Mouse (Mus musculus): ENCODE measurements at regions not wholly inside any gene's neighbourhood (a gene's known extent, or its start where the extent isn't known, plus 50 kb on each side); places are given as distances from the start of the nearest gene placed in this dataset.
"Not testable (repeated sequence)": the region's sequence is repeated elsewhere in the genome, so short reads cannot be mapped to it uniquely, and the experiment has no call there.

DNA sequence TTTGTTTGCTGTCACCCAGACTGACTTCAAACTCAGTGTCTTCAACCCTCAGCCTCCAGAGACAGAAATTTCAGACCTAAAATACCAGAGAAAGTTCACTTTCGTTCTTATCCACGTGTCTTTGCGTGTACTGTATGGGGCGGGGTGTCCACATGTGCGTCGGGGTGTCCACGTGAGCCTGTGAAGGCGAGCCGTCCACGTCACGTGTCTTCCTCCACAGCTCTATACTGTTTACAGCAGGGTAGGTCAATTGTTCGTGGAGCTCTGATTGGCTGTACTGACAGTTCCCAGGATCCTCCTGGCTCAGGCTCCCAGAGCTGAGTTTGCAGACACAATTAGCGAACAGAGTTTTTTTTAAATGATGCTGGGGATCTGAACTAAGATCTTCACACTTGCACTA lies 481.1 kb upstream of the Slc35b3 start:
- 93% methylated on average over 13 of the region's 13 CpGs for WGBS
- no peak overlapping the region for H3K4me2 ChIP-seq (ENCODE audit: low read length)

DNA sequence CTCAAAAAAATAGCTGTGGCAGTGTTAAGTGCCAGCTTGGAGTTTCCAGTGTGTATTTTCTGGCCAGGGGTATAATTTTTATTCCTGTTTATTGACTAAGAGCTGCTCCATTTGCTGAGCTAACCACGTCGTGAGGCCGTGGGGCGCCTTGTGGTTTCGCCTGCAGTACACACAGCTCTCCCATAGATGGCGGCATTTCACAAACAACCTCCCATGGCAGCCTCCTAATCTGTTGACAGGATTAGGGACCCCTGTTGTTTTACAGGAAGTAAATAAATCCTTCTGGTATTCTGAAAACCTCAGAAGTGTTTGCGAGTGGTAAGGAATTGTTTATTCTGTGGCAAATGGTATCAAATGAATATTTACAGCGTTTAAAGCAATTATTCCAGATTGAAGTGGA lies 480.2 kb upstream of the Slc35b3 start:
- Histone ChIP-seq H3K9me3 (replicated peaks; ENCODE audit: control insufficient read depth, low read length, poor library complexity, severe bottlenecking) (no peaks in the 10 kb centered on the region), H3K27ac (ENCODE audit: low read length) (no peak overlapping the region), H3K36me3 (ENCODE audit: control insufficient read depth, insufficient read depth, low read length) (no peaks in the 10 kb centered on the region), H3K9ac (ENCODE audit: low read depth, low read length) (no peak overlapping the region), H3K27me3 (ENCODE audit: control insufficient read depth, insufficient read depth, low read depth, low read length) (no peaks in the 10 kb centered on the region; the same call in 1 of the 2 replicates), H3K4me3 (ENCODE audit: low read depth, low read length) (no peak overlapping the region), H3K4me1 (ENCODE audit: control insufficient read depth, insufficient read depth, low read length) (no peaks in the 10 kb centered on the region), H3K4me2 (ENCODE audit: low read length) (no peak overlapping the region)
- peak; percentile 70; the same call in 1 of the 2 replicates for ATAC-seq
- 21% methylated on average over 8 of the region's 8 CpGs for WGBS

More for the DNA sequence above, 481.1 kb upstream of the Slc35b3 start:
- no peaks in the 10 kb centered on the region for H3K9me3 ChIP-seq (replicated peaks; ENCODE audit: control insufficient read depth, low read length, poor library complexity, severe bottlenecking)
- no peak overlapping the region for H3K27ac ChIP-seq (ENCODE audit: low read length)
- no peak overlapping the region for H3K9ac ChIP-seq (ENCODE audit: low read depth, low read length)
- H3K27me3 ChIP-seq (ENCODE audit: control insufficient read depth, insufficient read depth, low read depth, low read length): no peaks in the 10 kb centered on the region; the same call in 1 of the 2 replicates
- no peak for ATAC-seq
- no peak overlapping the region for H3K4me3 ChIP-seq (ENCODE audit: low read depth, low read length)
- H3K36me3 ChIP-seq (ENCODE audit: control insufficient read depth, insufficient read depth, low read length): no peaks in the 10 kb centered on the region
- H3K4me1 ChIP-seq (ENCODE audit: control insufficient read depth, insufficient read depth, low read length): no peaks in the 10 kb centered on the region

DNA sequence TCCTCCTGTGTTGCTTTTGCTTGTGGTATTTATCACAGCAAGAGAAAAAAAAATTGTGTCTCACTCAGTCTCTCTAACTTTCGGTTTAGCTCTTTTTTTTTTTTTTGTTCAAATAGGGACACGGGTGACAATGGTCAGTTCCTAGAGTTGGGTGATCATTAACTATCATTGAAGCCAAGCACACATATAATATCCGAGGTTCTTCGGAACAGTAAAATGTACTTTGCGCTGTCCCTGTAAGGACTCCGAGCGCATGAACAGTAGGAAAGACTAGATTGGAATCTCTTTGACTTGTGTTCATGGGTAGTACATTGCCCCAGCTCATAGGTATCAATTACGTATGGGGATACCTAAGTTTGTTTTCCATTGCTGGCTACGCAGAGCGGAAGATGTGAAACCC lies 479.7 kb upstream of the Slc35b3 start:
- ATAC-seq: no peak
- Histone ChIP-seq H3K9me3 (replicated peaks; ENCODE audit: control insufficient read depth, low read length, poor library complexity, severe bottlenecking) (no peaks in the 10 kb centered on the region), H3K4me2 (ENCODE audit: low read length) (no peak overlapping the region), H3K4me1 (ENCODE audit: control insufficient read depth, insufficient read depth, low read length) (no peaks in the 10 kb centered on the region), H3K4me3 (ENCODE audit: low read depth, low read length) (no peak overlapping the region), H3K27ac (ENCODE audit: low read length) (no peak overlapping the region), H3K9ac (ENCODE audit: low read depth, low read length) (no peak overlapping the region), H3K27me3 (ENCODE audit: control insufficient read depth, insufficient read depth, low read depth, low read length) (no peaks in the 10 kb centered on the region; the same call in 1 of the 2 replicates), H3K36me3 (ENCODE audit: control insufficient read depth, insufficient read depth, low read length) (no peaks in the 10 kb centered on the region)
- 93% methylated on average over 10 of the region's 10 CpGs for WGBS

DNA sequence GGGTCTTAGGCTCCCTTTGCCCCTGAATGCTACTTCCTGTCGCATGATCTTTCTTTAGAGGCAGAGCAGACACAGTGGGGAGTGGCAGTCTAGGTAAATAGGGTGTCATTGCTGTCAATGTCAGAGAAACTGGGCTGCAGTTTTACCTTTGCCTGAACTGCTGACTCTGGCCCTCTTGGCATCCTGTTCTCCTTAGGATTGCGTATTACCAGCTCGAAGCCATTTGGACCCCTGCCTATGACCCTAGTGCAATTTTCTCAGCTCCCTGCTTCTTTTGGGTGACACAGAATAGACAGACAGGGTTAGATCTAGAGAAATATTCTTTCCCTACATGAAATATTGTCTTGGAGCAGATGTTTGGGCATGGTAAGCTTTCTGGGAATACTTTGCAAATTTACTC lies 467.3 kb upstream of the Slc35b3 start:
- Histone ChIP-seq H3K4me3 (ENCODE audit: low read depth, low read length) (no peak overlapping the region), H3K36me3 (ENCODE audit: control insufficient read depth, insufficient read depth, low read length) (no peaks in the 10 kb centered on the region), H3K9ac (ENCODE audit: low read depth, low read length) (no peak overlapping the region), H3K27me3 (ENCODE audit: control insufficient read depth, insufficient read depth, low read depth, low read length) (no peaks in the 10 kb centered on the region), H3K27ac (ENCODE audit: low read length) (no peak overlapping the region), H3K4me2 (ENCODE audit: low read length) (no peak overlapping the region), H3K4me1 (ENCODE audit: control insufficient read depth, insufficient read depth, low read length) (no peaks in the 10 kb centered on the region), H3K9me3 (replicated peaks; ENCODE audit: control insufficient read depth, low read length, poor library complexity, severe bottlenecking) (no peaks in the 10 kb centered on the region)
- WGBS: 89% methylated on average over 3 of the region's 3 CpGs
- ATAC-seq: no peak

GRCm38 (mm10) chr13:39425944-39426343 lies 465.3 kb upstream of the Slc35b3 start:
- WGBS: 64% methylated on average over 6 of the region's 6 CpGs
- Histone ChIP-seq H3K9ac (ENCODE audit: low read depth, low read length) (no peak overlapping the region), H3K27ac (ENCODE audit: low read length) (no peak overlapping the region)

GRCm38 (mm10) chr13:39418127-39418526 lies 457.5 kb upstream of the Slc35b3 start:
- no peak for ATAC-seq
- no peak overlapping the region for H3K9ac ChIP-seq (ENCODE audit: low read depth, low read length)

More at GRCm38 (mm10) chr13:39425944-39426343, 465.3 kb upstream of the Slc35b3 start:
- no peaks in the 10 kb centered on the region for H3K36me3 ChIP-seq (ENCODE audit: control insufficient read depth, insufficient read depth, low read length)
- H3K9me3 ChIP-seq (replicated peaks; ENCODE audit: control insufficient read depth, low read length, poor library complexity, severe bottlenecking): no peaks in the 10 kb centered on the region
- no peak overlapping the region for H3K4me2 ChIP-seq (ENCODE audit: low read length)
- no peaks in the 10 kb centered on the region for H3K4me1 ChIP-seq (ENCODE audit: control insufficient read depth, insufficient read depth, low read length)
- H3K27me3 ChIP-seq (ENCODE audit: control insufficient read depth, insufficient read depth, low read depth, low read length): no peaks in the 10 kb centered on the region
- H3K4me3 ChIP-seq (ENCODE audit: low read depth, low read length): no peak overlapping the region
- ATAC-seq: no peak

GRCm38 (mm10) chr13:39411471-39412251 lies 451.0 kb upstream of the Slc35b3 start:
- Histone ChIP-seq H3K36me3 (ENCODE audit: control insufficient read depth, insufficient read depth, low read length) (no peaks in the 10 kb centered on the region), H3K9ac (ENCODE audit: low read depth, low read length) (no peak overlapping the region), H3K4me2 (ENCODE audit: low read length) (no peak overlapping the region), H3K9me3 (replicated peaks; ENCODE audit: control insufficient read depth, low read length, poor library complexity, severe bottlenecking) (no peaks in the 10 kb centered on the region), H3K4me1 (ENCODE audit: control insufficient read depth, insufficient read depth, low read length) (no peaks in the 10 kb centered on the region), H3K27ac (ENCODE audit: low read length) (no peak overlapping the region), H3K4me3 (ENCODE audit: low read depth, low read length) (no peak overlapping the region), H3K27me3 (ENCODE audit: control insufficient read depth, insufficient read depth, low read depth, low read length) (no peaks in the 10 kb centered on the region)
- WGBS: 65% methylated on average over 14 of the region's 14 CpGs
- no peak for ATAC-seq

More at GRCm38 (mm10) chr13:39418127-39418526, 457.5 kb upstream of the Slc35b3 start:
- no peaks in the 10 kb centered on the region for H3K4me1 ChIP-seq (ENCODE audit: control insufficient read depth, insufficient read depth, low read length)
- H3K9me3 ChIP-seq (replicated peaks; ENCODE audit: control insufficient read depth, low read length, poor library complexity, severe bottlenecking): no peaks in the 10 kb centered on the region
- no peak overlapping the region for H3K4me2 ChIP-seq (ENCODE audit: low read length)
- no peak overlapping the region for H3K4me3 ChIP-seq (ENCODE audit: low read depth, low read length)
- H3K36me3 ChIP-seq (ENCODE audit: control insufficient read depth, insufficient read depth, low read length): no peaks in the 10 kb centered on the region
- WGBS: 26% methylated on average over 7 of the region's 7 CpGs
- H3K27me3 ChIP-seq (ENCODE audit: control insufficient read depth, insufficient read depth, low read depth, low read length): no peaks in the 10 kb centered on the region
- no peak overlapping the region for H3K27ac ChIP-seq (ENCODE audit: low read length)

GRCm38 (mm10) chr13:39392589-39392988 lies 431.9 kb upstream of the Slc35b3 start:
- WGBS: 88% methylated on average over 3 of the region's 3 CpGs

DNA sequence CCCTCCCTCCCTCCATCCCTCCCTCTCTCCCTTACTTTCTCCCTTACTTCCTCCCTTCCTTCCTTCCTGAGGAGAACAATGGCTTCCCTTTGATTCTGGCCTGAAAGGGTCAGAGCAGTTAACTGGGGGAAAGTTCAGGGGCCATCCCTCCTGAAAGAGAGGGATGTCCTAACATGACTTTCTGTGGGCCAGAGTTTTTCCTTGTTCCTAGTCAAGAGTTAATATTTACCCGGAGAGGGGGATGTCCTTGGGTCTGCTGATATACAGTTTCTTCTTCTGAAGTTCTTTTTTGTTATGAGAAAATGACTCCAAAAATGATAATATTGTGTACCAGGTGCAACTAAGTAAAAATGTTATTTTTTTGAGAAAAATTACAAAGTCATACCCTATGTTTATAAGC lies 431.5 kb upstream of the Slc35b3 start:
- H3K27ac ChIP-seq (ENCODE audit: low read length); H3K4me3 ChIP-seq (ENCODE audit: low read depth, low read length); H3K27me3 ChIP-seq (ENCODE audit: control insufficient read depth, insufficient read depth, low read depth, low read length); ATAC-seq; H3K4me1 ChIP-seq (ENCODE audit: control insufficient read depth, insufficient read depth, low read length); H3K4me2 ChIP-seq (ENCODE audit: low read length); H3K9me3 ChIP-seq (replicated peaks; ENCODE audit: control insufficient read depth, low read length, poor library complexity, severe bottlenecking); H3K36me3 ChIP-seq (ENCODE audit: control insufficient read depth, insufficient read depth, low read length); H3K9ac ChIP-seq (ENCODE audit: low read depth, low read length): not testable (repeated sequence)
- 89% methylated on average over 1 of the region's 1 CpGs for WGBS

More at GRCm38 (mm10) chr13:39392589-39392988, 431.9 kb upstream of the Slc35b3 start:
- Histone ChIP-seq H3K27ac (ENCODE audit: low read length) (no peak overlapping the region), H3K27me3 (ENCODE audit: control insufficient read depth, insufficient read depth, low read depth, low read length) (no peaks in the 10 kb centered on the region), H3K9ac (ENCODE audit: low read depth, low read length) (no peak overlapping the region), H3K9me3 (replicated peaks; ENCODE audit: control insufficient read depth, low read length, poor library complexity, severe bottlenecking) (no peaks in the 10 kb centered on the region), H3K4me3 (ENCODE audit: low read depth, low read length) (no peak overlapping the region), H3K4me1 (ENCODE audit: control insufficient read depth, insufficient read depth, low read length) (no peaks in the 10 kb centered on the region), H3K4me2 (ENCODE audit: low read length) (no peak overlapping the region), H3K36me3 (ENCODE audit: control insufficient read depth, insufficient read depth, low read length) (no peaks in the 10 kb centered on the region)
- no peak for ATAC-seq
